Mouse (Mus musculus) embryo, embryonic 11.5 days (tissue): ENCODE measurements around the gene Rbl1.

Experiments used
- DNase-seq: peaks from one replicate; pipeline ENCODE4 v3.0.0-alpha.2; 2012; ENCODE audit warnings: low read depth, low spot score

Gene Rbl1

GRCm38 (mm10) chr2:157133769-157134478 is 70.4 kb downstream of the Rbl1 start:
- no peak for DNase-seq

GRCm38 (mm10) chr2:157132686-157133540 is 71.4 kb downstream of the Rbl1 start:
- DNase-seq, result no peak

- DNase-seq, result no peak
Measured at GRCm38 (mm10) chr2:157132086-157132485, 72.2 kb downstream of the Rbl1 start.

GRCm38 (mm10) chr2:157130813-157131514 is 73.4 kb downstream of the Rbl1 start:
- DNase-seq, result no peak

- DNase-seq, result no peak
Measured at GRCm38 (mm10) chr2:157129601-157130164, 74.7 kb downstream of the Rbl1 start.

GRCm38 (mm10) chr2:157129096-157129495 is 75.2 kb downstream of the Rbl1 start:
- DNase-seq, result no peak

- DNase-seq, result no peak
Measured at GRCm38 (mm10) chr2:157128072-157128471, 76.3 kb downstream of the Rbl1 start.

GRCm38 (mm10) chr2:157127370-157127769 is 77.0 kb downstream of the Rbl1 start:
- DNase-seq, result no peak

- DNase-seq, result no peak
Measured at GRCm38 (mm10) chr2:157125246-157125645, 79.1 kb downstream of the Rbl1 start.

GRCm38 (mm10) chr2:157121766-157122165 is 82.6 kb downstream of the Rbl1 start:
- no peak for DNase-seq

GRCm38 (mm10) chr2:157119075-157119474 is 85.3 kb downstream of the Rbl1 start:
- DNase-seq, result no peak

GRCm38 (mm10) chr2:157118556-157118955 is 85.8 kb downstream of the Rbl1 start:
- no peak for DNase-seq

- peak; percentile 16 for DNase-seq
Measured at GRCm38 (mm10) chr2:157116964-157117363, 87.4 kb downstream of the Rbl1 start.

- no peak for DNase-seq
Measured at GRCm38 (mm10) chr2:157108236-157108635, 96.1 kb downstream of the Rbl1 start.

- no peak for DNase-seq
Measured at GRCm38 (mm10) chr2:157104454-157104853, 99.9 kb downstream of the Rbl1 start.

GRCm38 (mm10) chr2:157102256-157102655 is 102.1 kb downstream of the Rbl1 start:
- DNase-seq, result no peak

- no peak for DNase-seq
Measured at GRCm38 (mm10) chr2:157101650-157102049, 102.7 kb downstream of the Rbl1 start.

GRCm38 (mm10) chr2:157100319-157100605 is 104.1 kb downstream of the Rbl1 start:
- no peak for DNase-seq

GRCm38 (mm10) chr2:157099532-157100318 is 104.6 kb downstream of the Rbl1 start:
- DNase-seq, result no peak
